Mouse (Mus musculus): ENCODE measurements around the gene Rab3d.

GRCm38 (mm10) chr9:21943046-21943445 is 25.1 kb upstream of the Rab3d start:
- TF ChIP-seq EP300 (IDR thresholded peaks at IDR 0.05), result no peak
- no peak for TF ChIP-seq CTCF (IDR thresholded peaks at IDR 0.05)
